ENCODE assay signal across 15 mouse cellular contexts in the genomic region with DNA sequence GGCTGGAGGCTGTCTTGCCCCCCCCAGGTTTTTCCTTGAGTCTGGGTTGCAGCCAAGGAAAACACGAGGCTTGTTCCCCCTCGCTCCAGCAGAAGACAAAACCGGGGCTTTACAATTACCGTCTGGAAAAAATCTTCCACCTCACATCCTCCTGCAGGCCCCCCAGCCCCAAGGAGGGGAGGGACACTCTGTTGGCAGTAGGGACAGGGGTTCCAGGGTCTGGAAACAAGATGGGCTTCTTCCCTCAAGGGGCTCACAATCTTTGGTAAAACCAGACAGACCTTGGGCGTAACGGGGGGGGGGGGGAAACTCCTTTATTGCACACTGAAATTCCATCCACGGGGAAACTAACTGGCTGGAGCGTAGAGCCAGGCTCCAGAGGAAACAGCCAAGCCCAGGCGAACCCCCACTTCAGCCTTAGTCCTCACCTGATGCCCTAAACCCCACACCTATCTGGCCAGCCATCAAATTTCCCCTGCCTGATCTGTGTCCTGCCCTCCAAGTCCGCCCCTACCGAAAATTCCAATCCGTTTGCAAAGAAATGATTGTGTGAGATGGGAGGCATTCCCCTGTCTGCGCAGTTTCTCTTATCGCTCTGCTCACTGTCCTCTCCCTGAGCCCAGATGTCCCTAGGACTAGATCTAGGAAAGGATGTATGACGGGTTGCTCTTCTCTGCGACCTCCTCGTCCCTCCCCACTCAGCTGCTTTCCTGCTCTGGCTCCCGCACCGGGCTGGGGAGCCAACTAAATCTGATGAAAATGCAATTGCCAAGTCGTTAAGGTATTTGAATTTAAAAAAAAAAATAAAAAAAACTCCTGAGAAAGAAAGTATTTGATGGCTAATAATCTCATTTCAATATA. TPM values are rescaled to one million over a fixed set of nuclear protein-coding genes. Genes with fewer than 3 reads are reported as not detected.
DNase-seq lines count a peak whose midpoint lies in the region; ATAC-seq lines count a peak whose summit lies in the region.
"Had no signal": no experiment of that assay in that cellular context is flagged by ENCODE, and none has a peak within 500 bp of the region (broad histone marks: within the 10 kb centered on the region; RNA-seq: fewer than 3 reads in every experiment).

No protein-coding gene starts in this region.

- peaks cover 8% of the 10 kb centered on the region for H3K9me3 ChIP-seq in forebrain, embryonic 10.5 days
- peaks cover 4% of the 10 kb centered on the region; the same call in 1 of the 2 replicates for H3K9me3 ChIP-seq in forebrain, embryonic 11.5 days (ENCODE audit: control insufficient read depth, low read length)
- H3K9me3 ChIP-seq in kidney, embryonic 16.5 days (ENCODE audit: low read length): peaks cover 3% of the 10 kb centered on the region; the same call in 1 of the 2 replicates
- 0 out of 2 replicates have a peak, but pooled peaks cover 2% of the 10 kb centered on the region for H3K9me3 ChIP-seq in limb, embryonic 10.5 days (replicated peaks)
- H3K9me3 ChIP-seq in neural tube, embryonic 13.5 days: no peaks in the 10 kb centered on the region

- peaks cover 57% of the 10 kb centered on the region for H3K4me1 ChIP-seq in forebrain, embryonic 10.5 days
- peaks cover 26% of the 10 kb centered on the region for H3K4me1 ChIP-seq in forebrain, embryonic 11.5 days (replicated peaks; ENCODE audit: control insufficient read depth, insufficient read depth, low read length)
- H3K4me1 ChIP-seq in kidney, embryonic 16.5 days (ENCODE audit: insufficient read depth, low read length): peaks cover 51% of the 10 kb centered on the region
- H3K4me1 ChIP-seq in limb, embryonic 10.5 days: peaks cover 57% of the 10 kb centered on the region
- H3K4me1 ChIP-seq in neural tube, embryonic 13.5 days (replicated peaks): peaks cover 55% of the 10 kb centered on the region

- H3K27ac ChIP-seq in forebrain, embryonic 10.5 days: no peak overlapping the region
- H3K27ac ChIP-seq in forebrain, embryonic 11.5 days (ENCODE audit: low read depth, low read length): no peak overlapping the region
- H3K27ac ChIP-seq in kidney, embryonic 16.5 days (ENCODE audit: low read length): no peak overlapping the region
- H3K27ac ChIP-seq in limb, embryonic 10.5 days: peak overlapping the region; percentile 42; the same call in 1 of the 2 replicates
- no peak overlapping the region for H3K27ac ChIP-seq in neural tube, embryonic 13.5 days (replicated peaks)
- H3K27ac ChIP-seq: gastrocnemius, adult 2 months; layer of hippocampus, adult 2 months had no signal

- no peak for ATAC-seq in forebrain, embryonic 11.5 days (replicated peaks; ENCODE audit: low FRiP score)
- no peak for ATAC-seq in kidney, embryonic 16.5 days (ENCODE audit: low FRiP score, low TSS enrichment)
- ATAC-seq in neural tube, embryonic 13.5 days (ENCODE audit: low read depth): no peak

- WGBS in forebrain, embryonic 10.5 days: 5% methylated on average over 20 of the region's 20 CpGs
- 3% methylated on average over 20 of the region's 20 CpGs for WGBS in forebrain, embryonic 11.5 days
- WGBS in kidney, embryonic 16.5 days: 6% methylated on average over 20 of the region's 20 CpGs
- WGBS in limb, embryonic 10.5 days: 4% methylated on average over 20 of the region's 20 CpGs
- WGBS in neural tube, embryonic 13.5 days: 5% methylated on average over 20 of the region's 20 CpGs

- H3K9ac ChIP-seq in forebrain, embryonic 11.5 days (ENCODE audit: low read length): no peak overlapping the region
- no peak overlapping the region for H3K9ac ChIP-seq in kidney, embryonic 16.5 days (replicated peaks; ENCODE audit: low read length)
- no peak overlapping the region for H3K9ac ChIP-seq in neural tube, embryonic 13.5 days

- peak overlapping the region; percentile 7 for H3K4me3 ChIP-seq in forebrain, embryonic 10.5 days
- H3K4me3 ChIP-seq in forebrain, embryonic 11.5 days (ENCODE audit: low read depth, low read length): no peak overlapping the region
- peak overlapping the region; percentile 2; the same call in 1 of the 2 replicates for H3K4me3 ChIP-seq in kidney, embryonic 16.5 days (ENCODE audit: low read length)
- peak overlapping the region; percentile 48; the same call in 1 of the 2 replicates for H3K4me3 ChIP-seq in limb, embryonic 10.5 days
- no peak overlapping the region for H3K4me3 ChIP-seq in neural tube, embryonic 13.5 days
- H3K4me3 ChIP-seq: gastrocnemius, adult 2 months; layer of hippocampus, adult 2 months had no signal

- H3K36me3 ChIP-seq in forebrain, embryonic 10.5 days (replicated peaks): no peaks in the 10 kb centered on the region
- H3K36me3 ChIP-seq in forebrain, embryonic 11.5 days (ENCODE audit: control insufficient read depth, insufficient read depth, low read length): no peaks in the 10 kb centered on the region
- H3K36me3 ChIP-seq in kidney, embryonic 16.5 days (ENCODE audit: insufficient read depth, low read length): no peaks in the 10 kb centered on the region
- H3K36me3 ChIP-seq in limb, embryonic 10.5 days: no peaks in the 10 kb centered on the region
- no peaks in the 10 kb centered on the region for H3K36me3 ChIP-seq in neural tube, embryonic 13.5 days

- DNase-seq in forebrain, embryonic 10.5 days (ENCODE audit: extremely low spot score, low spot score): peak; percentile 27
- no peak for DNase-seq in forebrain, embryonic 11.5 days (ENCODE audit: low spot score)
- no peak for DNase-seq in kidney, adult 11 months
- peak; percentile 44 for DNase-seq in limb, embryonic 10.5 days (ENCODE audit: low spot score)
- DNase-seq in adrenal gland, postnatal 25 days: no peak
- no peak for DNase-seq in layer of hippocampus, adult 11-12 months (ENCODE audit: low spot score)
- DNase-seq: lung, postnatal 4 days; thymus, adult 2 months had no signal

- peaks cover 81% of the 10 kb centered on the region for H3K27me3 ChIP-seq in forebrain, embryonic 10.5 days (ENCODE audit: poor library complexity, severe bottlenecking)
- peaks cover 62% of the 10 kb centered on the region for H3K27me3 ChIP-seq in forebrain, embryonic 11.5 days (ENCODE audit: control insufficient read depth, insufficient read depth, low read length)
- peaks cover 63% of the 10 kb centered on the region for H3K27me3 ChIP-seq in kidney, embryonic 16.5 days (ENCODE audit: insufficient read depth, low read length)
- H3K27me3 ChIP-seq in limb, embryonic 10.5 days (ENCODE audit: low read depth, poor library complexity, severe bottlenecking): peaks cover 68% of the 10 kb centered on the region
- peaks cover 62% of the 10 kb centered on the region for H3K27me3 ChIP-seq in neural tube, embryonic 13.5 days

- no peak overlapping the region for H3K4me2 ChIP-seq in forebrain, embryonic 11.5 days (ENCODE audit: low read depth, low read length, severe bottlenecking)
- H3K4me2 ChIP-seq in kidney, embryonic 16.5 days (replicated peaks; ENCODE audit: low read depth, low read length): peak overlapping the region; percentile 14; the same call in 1 of the 2 replicates
- H3K4me2 ChIP-seq in neural tube, embryonic 13.5 days: peak overlapping the region; percentile 55

RNA-seq across cellular contexts. Expression of a gene that starts 5.9 kb away (rescaled TPM):
- not detected in 2 replicates for polyA plus RNA-seq in forebrain, embryonic 10.5 days (2016; fragmentation: Nextera tagmentation; extraction: Ambion mirVana)
- not detected in 2 replicates for polyA plus RNA-seq in forebrain, embryonic 11.5 days (2014; fragmentation: Nextera tagmentation; extraction: Ambion mirVana)
- not detected in 2 replicates for polyA plus RNA-seq in kidney, embryonic 16.5 days (2015; fragmentation: Nextera tagmentation; extraction: Ambion mirVana)
- not detected in 2 replicates for polyA plus RNA-seq in limb, embryonic 10.5 days (2016; fragmentation: Nextera tagmentation; extraction: Ambion mirVana)
- 0.37 TPM in 1 of 2 replicates, not detected in the other for polyA plus RNA-seq in neural tube, embryonic 13.5 days (2015; fragmentation: Nextera tagmentation; extraction: Ambion mirVana)
- total RNA-seq in adrenal gland, postnatal 25 days (2021): not detected in 2 replicates
- total RNA-seq: gastrocnemius, adult 2 months; layer of hippocampus, adult 2 months; liver, adult 2 months; MEL had no signal
- polyA plus RNA-seq: liver, adult 2 months; small intestine, adult 2 months had no signal

RNA-seq across cellular contexts. Expression of a gene that starts 51.0 kb away (rescaled TPM):
- polyA plus RNA-seq in forebrain, embryonic 10.5 days (2016; fragmentation: Nextera tagmentation; extraction: Ambion mirVana): not detected in 2 replicates
- polyA plus RNA-seq in forebrain, embryonic 11.5 days (2014; fragmentation: Nextera tagmentation; extraction: Ambion mirVana): not detected in 2 replicates
- not detected in 2 replicates for polyA plus RNA-seq in kidney, embryonic 16.5 days (2015; fragmentation: Nextera tagmentation; extraction: Ambion mirVana)
- polyA plus RNA-seq in limb, embryonic 10.5 days (2016; fragmentation: Nextera tagmentation; extraction: Ambion mirVana): not detected in 2 replicates
- polyA plus RNA-seq in neural tube, embryonic 13.5 days (2015; fragmentation: Nextera tagmentation; extraction: Ambion mirVana): not detected in 2 replicates
- not detected in 2 replicates for total RNA-seq in adrenal gland, postnatal 25 days (2021)
- total RNA-seq: layer of hippocampus, adult 2 months; liver, adult 2 months; MEL had no signal
- polyA plus RNA-seq: liver, adult 2 months had no signal

RNA-seq across cellular contexts. Expression of a gene that starts 57.0 kb away (rescaled TPM):
- not detected in 2 replicates for polyA plus RNA-seq in forebrain, embryonic 10.5 days (2016; fragmentation: Nextera tagmentation; extraction: Ambion mirVana)
- not detected in 2 replicates for polyA plus RNA-seq in forebrain, embryonic 11.5 days (2014; fragmentation: Nextera tagmentation; extraction: Ambion mirVana)
- polyA plus RNA-seq in kidney, embryonic 16.5 days (2015; fragmentation: Nextera tagmentation; extraction: Ambion mirVana): not detected in 2 replicates
- polyA plus RNA-seq in limb, embryonic 10.5 days (2016; fragmentation: Nextera tagmentation; extraction: Ambion mirVana): not detected in 2 replicates
- not detected in 2 replicates for polyA plus RNA-seq in neural tube, embryonic 13.5 days (2015; fragmentation: Nextera tagmentation; extraction: Ambion mirVana)
- not detected in 2 replicates for total RNA-seq in adrenal gland, postnatal 25 days (2021)
- total RNA-seq: gastrocnemius, adult 2 months; layer of hippocampus, adult 2 months; liver, adult 2 months; MEL had no signal
- polyA plus RNA-seq: liver, adult 2 months; small intestine, adult 2 months; thymus, adult 2 months had no signal

Comparison
In these comparisons a context has a peak if more than half of its experiments do, and no peak if none do; other contexts are left out.
1. DNase-seq: peak in forebrain, embryonic 10.5 days (single experiment) and limb, embryonic 10.5 days (single experiment); none in forebrain, embryonic 11.5 days (single experiment), kidney, adult 11 months (single experiment), adrenal gland, postnatal 25 days (single experiment) and layer of hippocampus, adult 11-12 months (single experiment).
2. H3K4me3 ChIP-seq: peak in forebrain, embryonic 10.5 days (single experiment), kidney, embryonic 16.5 days (single experiment) and limb, embryonic 10.5 days (single experiment); none in forebrain, embryonic 11.5 days (single experiment) and neural tube, embryonic 13.5 days (single experiment).